Mouse (Mus musculus) lung, embryonic 16.5 days (tissue): ENCODE measurements around the gene Zfp668. TPM values are rescaled to one million over a fixed set of nuclear protein-coding genes. Genes with fewer than 3 reads are reported as not detected.

Source experiments
- ATAC-seq: fragments of 200-750 bp; cut with Nextera tagmentation; 2 replicates; pipeline ENCODE4 v1.8.0; 2017; ENCODE audit warnings: low read depth, mild to moderate bottlenecking, moderate library complexity
- H3K27ac ChIP-seq: fragments of 300-500 bp; sonication (generic); 2 replicates; pipeline ENCODE4 v1.5.1; 2014; ENCODE audit warnings: mild to moderate bottlenecking, control low read depth, low read length
- H3K27me3 ChIP-seq: fragments of 300-500 bp; sonication (generic); 2 replicates; pipeline ENCODE4 v1.6.1; 2014; ENCODE audit warnings: low read depth, low read length, mixed read lengths; ENCODE audit not compliant: control insufficient read depth, insufficient read depth
- H3K36me3 ChIP-seq: fragments of 300-500 bp; sonication (generic); 2 replicates; pipeline ENCODE4 v1.6.1; 2014; ENCODE audit warnings: low read length; ENCODE audit not compliant: control insufficient read depth, insufficient read depth
- H3K4me1 ChIP-seq: fragments of 300-500 bp; sonication (generic); replicated peaks from 2 replicates; pipeline ENCODE4 v1.6.1; 2014; ENCODE audit warnings: low read length, mixed read lengths; ENCODE audit not compliant: control insufficient read depth, insufficient read depth
- H3K4me2 ChIP-seq: fragments of 300-500 bp; sonication (generic); 2 replicates; pipeline ENCODE4 v1.6.1; 2014; ENCODE audit warnings: low read depth, low read length, control low read depth
- H3K4me3 ChIP-seq: fragments of 300-500 bp; sonication (generic); 2 replicates; pipeline ENCODE4 v1.5.1; 2014; ENCODE audit warnings: mild to moderate bottlenecking, low read length, control low read depth
- H3K9ac ChIP-seq: fragments of 300-500 bp; sonication (generic); 2 replicates; pipeline ENCODE4 v1.6.1; 2014; ENCODE audit warnings: low read length, control low read depth
- H3K9me3 ChIP-seq: fragments of 300-500 bp; sonication (generic); 2 replicates; pipeline ENCODE4 v1.6.1; 2016; ENCODE audit warnings: low read length; ENCODE audit not compliant: control insufficient read depth
- WGBS: fragments of 180-500 bp; shearing (Covaris S2); extraction: QIAGEN DNeasy Blood & Tissue Kit; methylation state at CpG from one replicate; pipeline ENCODE4 v1.1.7; 2014; 5-methylcytosine and 5-hydroxymethylcytosine counted together
- polyA plus RNA-seq: library from polyadenylated mRNA; unstranded; fragments of >200 nt; fragmentation: Nextera tagmentation; extraction: Ambion mirVana; gene quantifications from 2 replicates; pipeline ENCODE4 v1.2.1, GENCODE M21; 2015

The Zfp668 gene
- polyA plus RNA-seq, 1 experiment from 2014 or later: 17.5 TPM

DNA sequence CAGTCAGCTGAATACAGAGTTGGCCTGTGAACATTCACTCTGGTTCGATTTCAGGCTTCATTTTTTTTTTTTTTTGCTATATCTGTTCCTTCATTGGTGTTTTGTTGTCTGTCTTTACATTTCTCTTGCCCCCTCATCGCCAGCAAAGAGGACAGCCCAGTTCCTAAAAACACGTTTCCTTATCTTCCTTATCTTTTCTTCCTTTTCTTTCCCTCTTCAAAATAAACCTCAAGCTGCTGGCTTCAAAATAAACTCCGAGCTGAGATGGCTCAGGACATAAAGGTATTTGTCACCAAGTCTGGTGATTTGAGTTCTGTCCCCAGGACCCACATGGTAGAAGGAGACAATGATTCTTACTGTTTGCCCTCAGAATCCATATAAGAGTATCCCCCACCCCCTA, 36.3 kb upstream of the Zfp668 start:
- no peak for ATAC-seq
- Histone ChIP-seq H3K27me3 (no peaks in the 10 kb centered on the region), H3K4me1 (peaks cover 9% of the 10 kb centered on the region; the same call in 1 of the 2 replicates), H3K4me3 (peak overlapping the region; percentile 98), H3K4me2 (peak overlapping the region; percentile 56), H3K27ac (peak overlapping the region; percentile 86), H3K9ac (peak overlapping the region; percentile 92), H3K9me3 (no peaks in the 10 kb centered on the region), H3K36me3 (peaks cover 34% of the 10 kb centered on the region)
- 10% methylated on average over 4 of the region's 4 CpGs for WGBS

DNA sequence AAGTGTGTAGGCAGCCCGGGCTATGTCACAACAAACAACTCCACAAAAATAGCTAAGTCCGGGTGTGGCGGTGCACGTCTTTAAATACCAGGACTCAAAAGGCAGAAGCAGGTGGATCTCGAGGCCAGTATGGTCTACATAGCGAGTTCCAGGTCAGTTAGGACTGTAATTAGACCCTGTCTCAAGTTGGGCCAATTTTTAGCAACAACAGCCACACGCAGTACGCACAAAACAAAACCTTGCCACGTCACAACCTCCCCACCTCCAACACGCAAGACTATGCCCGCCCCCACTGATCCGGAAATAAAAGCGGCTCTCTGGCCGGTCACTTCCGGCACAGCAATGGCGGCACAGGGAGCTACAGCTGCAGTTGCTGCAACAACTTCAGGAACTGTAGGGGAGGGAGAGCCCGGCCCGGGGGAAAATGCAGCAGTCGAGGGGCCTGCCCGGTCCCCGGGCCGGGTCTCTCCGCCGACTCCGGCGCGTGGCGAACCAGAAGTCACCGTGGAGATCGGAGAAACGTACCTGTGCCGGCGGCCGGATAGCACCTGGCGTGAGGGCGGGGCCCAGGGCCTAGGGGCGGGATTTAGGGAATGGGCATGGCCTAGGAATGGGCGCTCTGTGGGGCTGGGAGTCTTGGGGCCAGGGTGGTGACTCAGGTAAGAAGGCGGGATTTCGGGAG, 35.7 kb upstream of the Zfp668 start, which contains the start of gene Kat8:
TSS of gene Kat8 (plus strand) at position 327 of the 682 bp plus-strand sequence.
- ATAC-seq: peak; percentile 97
- peak within 1 kb of the TSS; percentile 86 for H3K27ac ChIP-seq
- peaks cover 9% of the 10 kb centered on the region; the same call in 1 of the 2 replicates for H3K4me1 ChIP-seq
- no peaks in the 10 kb centered on the region for H3K27me3 ChIP-seq
- H3K36me3 ChIP-seq: peaks cover 37% of the 10 kb centered on the region
- peak within 1 kb of the TSS; percentile 56 for H3K4me2 ChIP-seq
- H3K9me3 ChIP-seq: no peaks in the 10 kb centered on the region
- peak within 1 kb of the TSS; percentile 98 for H3K4me3 ChIP-seq
- WGBS: under 1% methylated on average over 40 of the region's 40 CpGs
- H3K9ac ChIP-seq: peak within 1 kb of the TSS; percentile 92

DNA sequence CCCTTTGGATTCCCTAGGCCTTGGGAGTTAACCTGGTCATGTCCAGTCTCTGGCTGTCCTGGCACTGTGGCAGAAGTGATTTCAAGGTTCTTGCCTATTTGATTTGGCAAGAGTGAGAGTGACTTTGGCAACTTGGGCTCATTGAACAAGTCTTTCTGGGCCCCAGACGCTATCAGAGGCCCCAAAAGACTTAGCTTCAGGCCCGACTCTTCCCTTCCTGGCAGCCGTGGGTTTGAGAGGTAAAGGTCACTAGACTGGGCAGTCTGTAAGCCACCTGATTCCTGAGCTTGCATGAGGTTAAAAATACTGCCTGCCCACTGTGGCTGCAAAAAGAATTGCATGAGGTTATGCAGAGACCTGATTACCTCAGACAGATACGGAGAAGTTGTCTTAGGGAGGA, 32.0 kb upstream of the Zfp668 start:
- Histone ChIP-seq H3K4me1 (peaks cover 18% of the 10 kb centered on the region), H3K27ac (no peak overlapping the region), H3K36me3 (peaks cover 46% of the 10 kb centered on the region), H3K4me3 (no peak overlapping the region), H3K27me3 (no peaks in the 10 kb centered on the region), H3K9me3 (no peaks in the 10 kb centered on the region), H3K4me2 (no peak overlapping the region), H3K9ac (no peak overlapping the region)
- no peak for ATAC-seq
- WGBS: 88% methylated on average over 4 of the region's 4 CpGs

DNA sequence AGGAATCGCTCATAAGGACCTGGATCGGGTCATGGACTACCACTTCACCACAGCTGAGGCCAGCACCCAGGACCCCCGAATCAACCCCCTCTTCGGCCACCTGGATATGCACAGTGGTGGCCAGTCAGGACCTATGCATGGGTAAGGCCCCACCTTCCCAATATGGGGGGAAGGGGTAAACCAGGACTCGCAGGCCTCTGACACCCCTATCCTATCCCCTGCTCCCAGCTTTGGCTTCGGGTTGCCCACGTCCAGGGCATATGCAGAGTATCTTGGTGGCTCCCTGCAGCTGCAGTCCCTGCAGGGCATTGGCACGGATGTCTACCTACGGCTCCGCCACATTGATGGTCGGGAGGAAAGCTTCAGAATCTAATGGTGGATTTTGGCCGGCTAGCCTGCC, 31.3 kb upstream of the Zfp668 start:
- Histone ChIP-seq H3K9ac (no peak overlapping the region), H3K36me3 (peaks cover 46% of the 10 kb centered on the region), H3K4me3 (no peak overlapping the region), H3K4me1 (peaks cover 14% of the 10 kb centered on the region), H3K27ac (no peak overlapping the region), H3K9me3 (no peaks in the 10 kb centered on the region), H3K4me2 (no peak overlapping the region), H3K27me3 (no peaks in the 10 kb centered on the region)
- 95% methylated on average over 12 of the region's 12 CpGs for WGBS
- ATAC-seq: no peak

DNA sequence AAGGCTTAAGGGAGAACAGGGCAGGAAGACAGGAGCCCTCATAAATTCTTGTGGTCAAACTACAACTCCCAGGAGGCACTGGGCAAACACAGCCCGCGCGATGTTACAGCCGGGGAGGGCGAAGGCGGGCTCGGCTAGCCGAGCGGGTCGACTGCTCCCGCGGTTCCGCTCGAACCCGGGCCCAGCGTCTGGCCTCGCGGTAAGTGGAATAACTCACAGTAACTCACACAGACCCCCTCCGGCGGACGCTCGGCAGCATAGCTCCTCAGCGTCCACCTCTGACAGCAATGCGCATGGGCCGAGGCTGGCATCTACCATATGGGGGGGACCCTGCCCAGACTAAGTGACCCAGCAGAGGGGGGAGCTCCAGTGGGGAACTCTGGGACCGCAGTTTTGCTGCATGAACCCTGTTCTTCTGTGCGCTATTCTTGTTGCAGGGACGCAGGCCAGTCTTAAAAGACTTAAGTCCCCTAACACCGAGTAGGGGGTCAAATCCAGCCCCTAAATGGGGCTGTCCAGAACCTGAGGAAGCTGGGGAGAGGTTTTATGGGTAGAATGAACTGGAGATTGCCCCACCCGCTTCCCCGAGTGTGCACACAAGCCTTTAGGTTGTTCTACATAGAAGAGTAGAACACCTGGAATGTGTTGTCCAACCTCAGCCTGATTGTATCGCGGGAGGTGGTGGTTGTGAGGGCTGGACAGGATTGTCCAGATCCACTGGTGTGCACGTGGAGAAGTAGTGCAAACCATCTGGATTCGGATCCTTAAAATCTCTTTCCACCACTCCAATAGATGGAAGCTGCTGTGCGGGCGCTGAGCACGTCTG, 27.6 kb upstream of the Zfp668 start, which contains the start of gene Bckdk:
TSS of gene Bckdk (plus strand) at position 112 of the 826 bp plus-strand sequence.
- ATAC-seq: peak; percentile 95
- Histone ChIP-seq H3K9ac (peak within 1 kb of the TSS; percentile 97), H3K4me1 (peaks cover 9% of the 10 kb centered on the region), H3K4me2 (peak within 1 kb of the TSS; percentile 82), H3K4me3 (peak within 1 kb of the TSS; percentile 88), H3K27me3 (no peaks in the 10 kb centered on the region), H3K27ac (peak within 1 kb of the TSS; percentile 91), H3K36me3 (peaks cover 39% of the 10 kb centered on the region), H3K9me3 (no peaks in the 10 kb centered on the region)
- WGBS: 6% methylated on average over 37 of the region's 38 CpGs

DNA sequence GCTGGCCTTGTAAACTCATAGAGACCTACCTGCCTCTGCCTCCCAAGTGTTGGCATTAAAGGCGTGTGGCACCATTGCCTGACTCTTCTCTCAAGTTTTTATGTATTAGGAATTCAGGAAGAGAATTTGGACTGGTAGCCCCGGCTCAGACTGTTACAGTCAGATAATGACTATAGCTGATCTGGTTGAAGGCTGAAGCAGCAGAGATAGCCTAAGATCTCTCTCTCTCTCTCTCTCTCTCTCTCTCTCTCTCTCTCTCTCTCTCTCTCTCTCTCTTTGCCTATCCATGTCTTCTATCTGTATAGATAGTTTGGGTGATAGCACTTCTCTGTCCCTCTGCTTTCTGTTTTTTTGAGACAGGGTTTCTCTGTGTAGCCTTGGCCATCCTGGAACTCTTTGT, 25.1 kb upstream of the Zfp668 start:
- Histone ChIP-seq H3K9ac (no peak overlapping the region), H3K9me3 (no peaks in the 10 kb centered on the region), H3K36me3 (peaks cover 16% of the 10 kb centered on the region; the same call in 1 of the 2 replicates), H3K4me2 (no peak overlapping the region), H3K4me1 (peaks cover 9% of the 10 kb centered on the region), H3K27me3 (no peaks in the 10 kb centered on the region), H3K4me3 (no peak overlapping the region), H3K27ac (no peak overlapping the region)
- WGBS: 68% methylated on average over 2 of the region's 2 CpGs
- no peak for ATAC-seq

DNA sequence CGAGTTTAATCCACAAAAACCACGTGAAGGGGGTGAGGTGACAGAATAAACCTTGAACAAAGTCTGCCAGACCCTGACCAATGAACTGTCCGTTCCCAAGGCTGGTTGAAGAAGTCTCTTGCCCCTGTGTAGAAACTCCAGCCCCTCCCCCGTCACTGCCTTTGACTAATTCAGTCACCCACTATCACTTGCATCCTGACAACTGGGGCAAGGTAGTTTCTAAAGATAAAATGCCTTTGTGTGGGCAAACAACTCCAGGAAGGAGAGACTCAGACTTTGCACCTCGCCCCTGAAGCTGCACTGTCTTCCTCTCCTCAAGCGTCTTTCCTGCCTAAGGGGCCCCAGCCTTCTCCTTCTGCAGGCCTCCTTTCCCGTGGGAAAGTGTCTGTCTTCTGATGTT, 23.4 kb upstream of the Zfp668 start:
- H3K9ac ChIP-seq: no peak overlapping the region
- no peaks in the 10 kb centered on the region for H3K27me3 ChIP-seq
- WGBS: 19% methylated on average over 7 of the region's 7 CpGs
- no peaks in the 10 kb centered on the region for H3K9me3 ChIP-seq
- no peak overlapping the region for H3K27ac ChIP-seq
- peaks cover 5% of the 10 kb centered on the region for H3K4me1 ChIP-seq
- H3K4me2 ChIP-seq: no peak overlapping the region
- H3K4me3 ChIP-seq: no peak overlapping the region
- no peaks in the 10 kb centered on the region for H3K36me3 ChIP-seq
- ATAC-seq: no peak

DNA sequence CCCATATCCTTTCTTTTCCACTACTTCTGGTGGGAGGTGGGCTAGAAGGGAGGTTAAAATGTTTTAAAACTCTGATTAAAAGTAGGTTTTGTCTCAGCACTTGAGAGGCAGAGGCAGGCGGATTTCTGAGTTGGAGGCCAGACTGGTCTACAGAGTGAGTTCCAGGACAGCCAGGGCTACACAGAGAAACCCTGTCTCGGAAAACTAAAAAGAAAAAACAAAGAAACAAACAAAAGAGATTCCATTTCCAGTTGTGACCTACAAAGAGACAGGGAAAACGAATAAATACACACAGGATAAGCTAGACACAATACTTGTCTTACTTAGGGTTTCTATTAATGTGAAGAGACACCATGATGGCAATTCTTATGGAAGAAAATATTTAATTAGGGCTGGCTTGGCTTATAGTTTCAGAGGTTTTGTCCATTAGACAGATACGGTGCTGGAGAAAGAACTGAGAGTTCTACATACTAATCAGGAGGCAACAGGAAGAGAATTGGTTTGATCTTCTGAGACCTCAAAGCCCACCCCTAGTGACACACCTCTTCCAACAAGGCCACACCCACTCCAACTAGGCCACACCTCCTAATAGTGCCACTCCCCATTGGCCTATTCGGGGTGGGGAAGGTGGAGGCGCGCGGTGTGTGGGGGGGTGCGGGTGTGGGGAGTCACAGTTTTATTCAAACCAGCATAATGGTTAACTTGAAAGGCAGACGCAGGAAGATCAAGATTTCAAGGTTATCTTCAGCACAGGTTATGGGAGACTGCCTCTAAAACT, 21.7 kb upstream of the Zfp668 start:
- peaks cover 8% of the 10 kb centered on the region for H3K4me1 ChIP-seq
- H3K9ac ChIP-seq: no peak overlapping the region
- H3K4me2 ChIP-seq: no peak overlapping the region
- no peaks in the 10 kb centered on the region for H3K27me3 ChIP-seq
- no peaks in the 10 kb centered on the region for H3K9me3 ChIP-seq
- no peak overlapping the region for H3K27ac ChIP-seq
- H3K36me3 ChIP-seq: no peaks in the 10 kb centered on the region
- 34% methylated on average over 10 of the region's 10 CpGs for WGBS
- no peak for ATAC-seq
- no peak overlapping the region for H3K4me3 ChIP-seq

DNA sequence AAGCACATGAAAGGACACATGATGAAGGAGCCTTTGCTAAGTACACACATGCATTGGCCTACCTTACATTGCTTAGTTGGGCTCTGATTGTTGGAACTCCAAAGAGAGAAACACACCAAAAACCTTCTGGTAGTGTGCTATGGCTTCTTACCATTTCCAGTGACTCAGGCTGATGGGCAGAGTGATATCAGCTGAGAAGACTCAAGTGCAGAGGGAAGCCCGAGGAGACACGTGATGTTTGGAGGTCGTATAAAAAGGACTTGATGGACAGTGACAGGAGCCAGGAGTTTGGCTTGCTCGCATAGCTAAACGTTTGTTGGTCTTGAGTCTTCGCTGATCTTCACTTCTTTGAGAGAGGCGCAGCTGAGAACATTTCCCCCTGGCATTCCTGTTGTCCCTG, 20.9 kb upstream of the Zfp668 start:
- H3K27ac ChIP-seq: no peak overlapping the region
- H3K9ac ChIP-seq: no peak overlapping the region
- no peaks in the 10 kb centered on the region for H3K36me3 ChIP-seq
- no peak overlapping the region for H3K4me2 ChIP-seq
- no peaks in the 10 kb centered on the region for H3K9me3 ChIP-seq
- no peak overlapping the region for H3K4me3 ChIP-seq
- 81% methylated on average over 7 of the region's 7 CpGs for WGBS
- no peaks in the 10 kb centered on the region for H3K27me3 ChIP-seq
- peaks cover 8% of the 10 kb centered on the region for H3K4me1 ChIP-seq
- no peak for ATAC-seq
